ENCODE assay signal across 28 mouse cellular contexts in genomic region chr19:7218753-7219152, GRCm38 (mm10). TPM values are rescaled to one million over a fixed set of nuclear protein-coding genes. Genes with fewer than 3 reads are reported as not detected.
DNase-seq lines count a peak whose midpoint lies in the region; ATAC-seq and TF ChIP-seq lines count a peak whose summit lies in the region.
"Had no signal": no experiment of that assay in that cellular context is flagged by ENCODE, and none has a peak within 500 bp of the region (broad histone marks: within the 10 kb centered on the region; RNA-seq: fewer than 3 reads in every experiment).

No protein-coding gene starts in this region.

- TF ChIP-seq CTCF in MEL (IDR thresholded peaks at IDR 0.05 in 2 of 3, conservative IDR thresholded peaks at IDR 0.05 in 1 of 3; ENCODE audit: control insufficient read depth in 1 of 3, insufficient read depth in 1 of 3, low read depth in 2 of 3, low read length in 3 of 3, poor library complexity in 1 of 3, severe bottlenecking in 1 of 3): no peak
- no peak for TF ChIP-seq CTCF in left cerebral cortex, adult 2 months (IDR thresholded peaks at IDR 0.05)

- peaks cover 25% of the 10 kb centered on the region for H3K36me3 ChIP-seq in limb, embryonic 12.5 days
- H3K36me3 ChIP-seq in limb, embryonic 10.5 days: peaks cover 35% of the 10 kb centered on the region
- peaks cover 23% of the 10 kb centered on the region for H3K36me3 ChIP-seq in midbrain, embryonic 13.5 days
- peaks cover 7% of the 10 kb centered on the region for H3K36me3 ChIP-seq in midbrain, embryonic 11.5 days (ENCODE audit: control insufficient read depth, insufficient read depth, low read length)
- H3K36me3 ChIP-seq in MEL (ENCODE audit: control insufficient read depth in 1 of 2, insufficient read depth in 2 of 2, low read length in 2 of 2): peaks cover 3 to 16% of the 10 kb centered on the region in 2 experiments; a peak in 3 of 4 replicates
- peaks cover 26% of the 10 kb centered on the region for H3K36me3 ChIP-seq in liver, embryonic 15.5 days (replicated peaks)

- no peak for DNase-seq in limb, embryonic 10.5 days (ENCODE audit: low spot score)
- no peak for DNase-seq in midbrain, embryonic 11.5 days (ENCODE audit: low spot score, missing footprints)
- no peak for DNase-seq in MEL (ENCODE audit: low read depth, low spot score)
- no peak for DNase-seq in left cerebral cortex, adult 2 months (ENCODE audit: extremely low spot score in 1 of 2, low spot score in 2 of 2)
- no peak for DNase-seq in left cerebral cortex, postnatal 36 days (ENCODE audit: low spot score in 2 of 2)
- DNase-seq: adrenal gland, adult 8-10 months; adrenal gland, postnatal 25 days; B cell, adult 2 months; cerebellum, adult 11-12 months; cerebellum, adult 8-10 months; cerebellum, postnatal 10 days; cerebellum, postnatal 36 days; embryo, embryonic 11 days; gastrocnemius, postnatal 10 days; heart, adult 11 months; heart, postnatal 10 days; heart, postnatal 36 days had no signal

- no peak for TF ChIP-seq POLR2A in MEL (IDR thresholded peaks at IDR 0.05; ENCODE audit: control insufficient read depth in 1 of 2, insufficient read depth in 1 of 2, low read depth in 1 of 2, low read length in 2 of 2, poor library complexity in 1 of 2)

- peaks cover 17% of the 10 kb centered on the region for H3K4me1 ChIP-seq in limb, embryonic 12.5 days (replicated peaks)
- peaks cover 26% of the 10 kb centered on the region for H3K4me1 ChIP-seq in limb, embryonic 10.5 days
- H3K4me1 ChIP-seq in midbrain, embryonic 13.5 days (replicated peaks): peaks cover 36% of the 10 kb centered on the region
- peaks cover 15% of the 10 kb centered on the region for H3K4me1 ChIP-seq in midbrain, embryonic 11.5 days (ENCODE audit: control insufficient read depth, insufficient read depth, low read length)
- H3K4me1 ChIP-seq in MEL (ENCODE audit: control insufficient read depth in 1 of 2, insufficient read depth in 2 of 2, low read length in 2 of 2): peaks cover 0 to 21% of the 10 kb centered on the region in 2 experiments; a peak in 2 of 4 replicates
- H3K4me1 ChIP-seq in liver, embryonic 15.5 days (replicated peaks): peaks cover 41% of the 10 kb centered on the region

- H3K4me2 ChIP-seq in limb, embryonic 12.5 days: 0 out of 2 replicates have a peak overlapping the region, but pooled peaks have one; percentile 94
- H3K4me2 ChIP-seq in midbrain, embryonic 13.5 days (replicated peaks): 0 out of 2 replicates have a peak overlapping the region, but pooled peaks have one; percentile 78
- H3K4me2 ChIP-seq in midbrain, embryonic 11.5 days: no peak overlapping the region
- H3K4me2 ChIP-seq in liver, embryonic 15.5 days: peak overlapping the region; percentile 78

- no peak overlapping the region for H3K27ac ChIP-seq in limb, embryonic 12.5 days
- no peak overlapping the region for H3K27ac ChIP-seq in limb, embryonic 10.5 days
- no peak overlapping the region for H3K27ac ChIP-seq in midbrain, embryonic 13.5 days
- H3K27ac ChIP-seq in midbrain, embryonic 11.5 days (ENCODE audit: low read depth, low read length): no peak overlapping the region
- peak overlapping the region; percentile 68 for H3K27ac ChIP-seq in MEL (ENCODE audit: control insufficient read depth, low read depth, low read length)
- no peak overlapping the region for H3K27ac ChIP-seq in liver, embryonic 15.5 days (replicated peaks)
- H3K27ac ChIP-seq in left cerebral cortex, adult 2 months: no peak overlapping the region
- H3K27ac ChIP-seq: forebrain, embryonic 13.5 days; heart, embryonic 15.5 days; hindbrain, embryonic 13.5 days had no signal

- no peak for ATAC-seq in limb, embryonic 12.5 days (ENCODE audit: insufficient number of reproducible peaks, insufficient read depth, low FRiP score, low TSS enrichment, low read depth)
- ATAC-seq in midbrain, embryonic 13.5 days: no peak
- ATAC-seq in midbrain, embryonic 11.5 days (ENCODE audit: low FRiP score): no peak
- ATAC-seq in liver, embryonic 15.5 days (ENCODE audit: insufficient read depth): no peak
- ATAC-seq: activated CD4-positive, CD25-positive, alpha-beta regulatory T cell, adult 4 months; forebrain, embryonic 13.5 days; forebrain, embryonic 16.5 days; hindbrain, embryonic 16.5 days had no signal

- no peak overlapping the region for H3K4me3 ChIP-seq in limb, embryonic 12.5 days (replicated peaks)
- no peak overlapping the region for H3K4me3 ChIP-seq in limb, embryonic 10.5 days
- H3K4me3 ChIP-seq in midbrain, embryonic 13.5 days (replicated peaks): no peak overlapping the region
- no peak overlapping the region for H3K4me3 ChIP-seq in midbrain, embryonic 11.5 days (ENCODE audit: low read depth, low read length)
- H3K4me3 ChIP-seq in MEL (ENCODE audit: control insufficient read depth in 1 of 2, insufficient read depth in 1 of 2, low read depth in 2 of 2, low read length in 2 of 2): peak overlapping the region; percentile 55 to 56
- H3K4me3 ChIP-seq in liver, embryonic 15.5 days (replicated peaks): peak overlapping the region; percentile 89; the same call in 1 of the 2 replicates
- H3K4me3 ChIP-seq in left cerebral cortex, adult 2 months: no peak overlapping the region

- peaks cover 33% of the 10 kb centered on the region for H3K79me2 ChIP-seq in MEL (ENCODE audit: control insufficient read depth, insufficient read depth, low read length, poor library complexity)

- no peaks in the 10 kb centered on the region for H3K27me3 ChIP-seq in limb, embryonic 12.5 days
- H3K27me3 ChIP-seq in limb, embryonic 10.5 days (ENCODE audit: low read depth, poor library complexity, severe bottlenecking): no peaks in the 10 kb centered on the region
- H3K27me3 ChIP-seq in midbrain, embryonic 13.5 days: no peaks in the 10 kb centered on the region
- H3K27me3 ChIP-seq in midbrain, embryonic 11.5 days (ENCODE audit: control insufficient read depth, insufficient read depth, low read length): no peaks in the 10 kb centered on the region
- no peaks in the 10 kb centered on the region for H3K27me3 ChIP-seq in MEL (ENCODE audit: control insufficient read depth in 1 of 2, insufficient read depth in 2 of 2, low read length in 2 of 2)
- H3K27me3 ChIP-seq in liver, embryonic 15.5 days: no peaks in the 10 kb centered on the region
- H3K27me3 ChIP-seq: CH12.LX; forebrain, embryonic 13.5 days; heart, embryonic 12.5 days; heart, embryonic 15.5 days; hindbrain, embryonic 13.5 days had no signal

- TF ChIP-seq EP300 in MEL (IDR thresholded peaks at IDR 0.05; ENCODE audit: low read depth in 1 of 2, low read length in 2 of 2): no peak

- intact Hi-C loops in left cerebral cortex, adult 2 months (cut with DNase I): no loop called here
- intact Hi-C loops in left cerebral cortex, postnatal 36 days (cut with DNase I): no loop called here

- WGBS in limb, embryonic 12.5 days: 95% methylated on average over 5 of the region's 5 CpGs
- whole genome bisulfite sequencing in limb, embryonic 10.5 days: 95% methylated on average over 5 of the region's 5 CpGs
- WGBS in midbrain, embryonic 13.5 days: 100% methylated on average over 5 of the region's 5 CpGs
- 96% methylated on average over 5 of the region's 5 CpGs for WGBS in midbrain, embryonic 11.5 days
- WGBS in liver, embryonic 15.5 days (ENCODE audit: insufficient replicate concordance): 79% methylated on average over 5 of the region's 5 CpGs

- TF ChIP-seq RAD21 in MEL (IDR thresholded peaks at IDR 0.05; ENCODE audit: low read depth, low read length): no peak

- H3K9me3 ChIP-seq in limb, embryonic 12.5 days: no peaks in the 10 kb centered on the region
- no peaks in the 10 kb centered on the region for H3K9me3 ChIP-seq in limb, embryonic 10.5 days (replicated peaks)
- no peaks in the 10 kb centered on the region for H3K9me3 ChIP-seq in midbrain, embryonic 13.5 days
- H3K9me3 ChIP-seq in midbrain, embryonic 11.5 days (ENCODE audit: control insufficient read depth, low read length): no peaks in the 10 kb centered on the region
- no peaks in the 10 kb centered on the region for H3K9me3 ChIP-seq in MEL (replicated peaks; ENCODE audit: insufficient read depth, low read length)
- H3K9me3 ChIP-seq in liver, embryonic 15.5 days (replicated peaks): no peaks in the 10 kb centered on the region
- H3K9me3 ChIP-seq: forebrain, embryonic 13.5 days; heart, embryonic 12.5 days; heart, embryonic 15.5 days; hindbrain, embryonic 13.5 days had no signal

- H3K9ac ChIP-seq in limb, embryonic 12.5 days (replicated peaks): no peak overlapping the region
- no peak overlapping the region for H3K9ac ChIP-seq in midbrain, embryonic 13.5 days (replicated peaks)
- no peak overlapping the region for H3K9ac ChIP-seq in midbrain, embryonic 11.5 days (ENCODE audit: low read length)
- H3K9ac ChIP-seq in MEL (ENCODE audit: control insufficient read depth, low read depth, low read length, poor library complexity, severe bottlenecking): peak overlapping the region; percentile 64
- no peak overlapping the region for H3K9ac ChIP-seq in liver, embryonic 15.5 days
- H3K9ac ChIP-seq: forebrain, embryonic 13.5 days; heart, embryonic 12.5 days; heart, embryonic 15.5 days; hindbrain, embryonic 13.5 days had no signal

RNA-seq across cellular contexts. Expression of gene Cox8a, which starts 1.3 kb away (rescaled TPM):
- polyA plus RNA-seq in limb, embryonic 12.5 days (2016; fragmentation: Nextera tagmentation; extraction: Ambion mirVana): 870 and 903 TPM in 2 replicates
- 862 and 928 TPM in 2 replicates for polyA plus RNA-seq in limb, embryonic 10.5 days (2016; fragmentation: Nextera tagmentation; extraction: Ambion mirVana)
- 750 and 771 TPM in 2 replicates for polyA plus RNA-seq in midbrain, embryonic 13.5 days (2015; fragmentation: Nextera tagmentation; extraction: Ambion mirVana)
- polyA plus RNA-seq in midbrain, embryonic 11.5 days (2014; fragmentation: Nextera tagmentation; extraction: Ambion mirVana): 730 and 757 TPM in 2 replicates
- 736 and 745 TPM in 2 replicates for total RNA-seq in MEL (2012; rRNA removed)
- 1,000 to 10,000 TPM in 1 of 2 experiments, not detected in 1; 1,213 TPM for polyA plus RNA-seq in MEL (2012; ENCODE audit: insufficient read depth in 1 of 2, insufficient read length in 2 of 2, low read depth in 1 of 2, low replicate concordance in 2 of 2, missing spikeins in 1 of 2)
- 485 and 535 TPM in 2 replicates for polyA plus RNA-seq in liver, embryonic 15.5 days (2015; fragmentation: Nextera tagmentation; extraction: Ambion mirVana)
- total RNA-seq in left cerebral cortex, adult 2 months (2021): 100 to 1,000 TPM; 934 to 941 TPM
- total RNA-seq in left cerebral cortex, postnatal 36 days (2021): 1,000 to 10,000 TPM in 1 of 2 experiments, 100 to 1,000 TPM in 1; 989 to 1,090 TPM

RNA-seq across cellular contexts. Expression of gene Otub1, which starts 12.6 kb away (rescaled TPM):
- polyA plus RNA-seq in limb, embryonic 12.5 days (2016; fragmentation: Nextera tagmentation; extraction: Ambion mirVana): 222 and 233 TPM in 2 replicates
- 252 and 263 TPM in 2 replicates for polyA plus RNA-seq in limb, embryonic 10.5 days (2016; fragmentation: Nextera tagmentation; extraction: Ambion mirVana)
- polyA plus RNA-seq in midbrain, embryonic 13.5 days (2015; fragmentation: Nextera tagmentation; extraction: Ambion mirVana): 247 and 260 TPM in 2 replicates
- 241 and 252 TPM in 2 replicates for polyA plus RNA-seq in midbrain, embryonic 11.5 days (2014; fragmentation: Nextera tagmentation; extraction: Ambion mirVana)
- total RNA-seq in MEL (2012; rRNA removed): 103 and 106 TPM in 2 replicates
- 100 to 1,000 TPM; 194 to 285 TPM for polyA plus RNA-seq in MEL (2012; ENCODE audit: insufficient read depth in 1 of 2, insufficient read length in 2 of 2, low read depth in 1 of 2, low replicate concordance in 2 of 2, missing spikeins in 1 of 2)
- 53.7 and 58.4 TPM in 2 replicates for polyA plus RNA-seq in liver, embryonic 15.5 days (2015; fragmentation: Nextera tagmentation; extraction: Ambion mirVana)
- 100 to 1,000 TPM; 257 to 267 TPM for total RNA-seq in left cerebral cortex, adult 2 months (2021)
- 100 to 1,000 TPM; 253 to 285 TPM for total RNA-seq in left cerebral cortex, postnatal 36 days (2021)

RNA-seq across cellular contexts. Expression of gene Naa40, which starts 22.2 kb away (rescaled TPM):
- 69.7 and 73.1 TPM in 2 replicates for polyA plus RNA-seq in limb, embryonic 12.5 days (2016; fragmentation: Nextera tagmentation; extraction: Ambion mirVana)
- polyA plus RNA-seq in limb, embryonic 10.5 days (2016; fragmentation: Nextera tagmentation; extraction: Ambion mirVana): 92.0 and 92.4 TPM in 2 replicates
- 73.7 and 74.6 TPM in 2 replicates for polyA plus RNA-seq in midbrain, embryonic 13.5 days (2015; fragmentation: Nextera tagmentation; extraction: Ambion mirVana)
- 94.3 and 103 TPM in 2 replicates for polyA plus RNA-seq in midbrain, embryonic 11.5 days (2014; fragmentation: Nextera tagmentation; extraction: Ambion mirVana)
- total RNA-seq in MEL (2012; rRNA removed): 45.5 and 46.8 TPM in 2 replicates
- polyA plus RNA-seq in MEL (2012; ENCODE audit: insufficient read depth in 1 of 2, insufficient read length in 2 of 2, low read depth in 1 of 2, low replicate concordance in 2 of 2, missing spikeins in 1 of 2): 10 to 100 TPM in 1 of 2 experiments, not detected in 1; 75.7 TPM
- 25.0 and 25.4 TPM in 2 replicates for polyA plus RNA-seq in liver, embryonic 15.5 days (2015; fragmentation: Nextera tagmentation; extraction: Ambion mirVana)
- total RNA-seq in left cerebral cortex, adult 2 months (2021): 10 to 100 TPM; 35.7 to 37.4 TPM
- 10 to 100 TPM; 26.5 to 42.4 TPM for total RNA-seq in left cerebral cortex, postnatal 36 days (2021)

RNA-seq across cellular contexts. Expression of gene Rcor2, which starts 48.4 kb away (rescaled TPM):
- 50.9 and 51.1 TPM in 2 replicates for polyA plus RNA-seq in limb, embryonic 12.5 days (2016; fragmentation: Nextera tagmentation; extraction: Ambion mirVana)
- polyA plus RNA-seq in limb, embryonic 10.5 days (2016; fragmentation: Nextera tagmentation; extraction: Ambion mirVana): 54.9 and 63.1 TPM in 2 replicates
- polyA plus RNA-seq in midbrain, embryonic 13.5 days (2015; fragmentation: Nextera tagmentation; extraction: Ambion mirVana): 41.1 and 52.8 TPM in 2 replicates
- 33.8 and 36.9 TPM in 2 replicates for polyA plus RNA-seq in midbrain, embryonic 11.5 days (2014; fragmentation: Nextera tagmentation; extraction: Ambion mirVana)
- total RNA-seq in MEL (2012; rRNA removed): 31.4 and 33.7 TPM in 2 replicates
- 10 to 100 TPM in 1 of 2 experiments, not detected in 1; 60.2 TPM for polyA plus RNA-seq in MEL (2012; ENCODE audit: insufficient read depth in 1 of 2, insufficient read length in 2 of 2, low read depth in 1 of 2, low replicate concordance in 2 of 2, missing spikeins in 1 of 2)
- 1.1 and 1.3 TPM in 2 replicates for polyA plus RNA-seq in liver, embryonic 15.5 days (2015; fragmentation: Nextera tagmentation; extraction: Ambion mirVana)
- total RNA-seq in left cerebral cortex, adult 2 months (2021): 10 to 100 TPM; 14.3 to 14.7 TPM
- 10 to 100 TPM; 14.9 to 16.0 TPM for total RNA-seq in left cerebral cortex, postnatal 36 days (2021)
- polyA plus RNA-seq: activated CD4-positive, CD25-positive, alpha-beta regulatory T cell, adult 4 months had no signal

Comparison
In these comparisons a context has a peak if more than half of its experiments do, and no peak if none do; other contexts are left out.
1. H3K4me3 ChIP-seq: peak in MEL (2 of 2) and liver, embryonic 15.5 days (single experiment); none in limb, embryonic 12.5 days (single experiment), limb, embryonic 10.5 days (single experiment), midbrain, embryonic 13.5 days (single experiment), midbrain, embryonic 11.5 days (single experiment) and left cerebral cortex, adult 2 months (single experiment).